In the genomic region with DNA sequence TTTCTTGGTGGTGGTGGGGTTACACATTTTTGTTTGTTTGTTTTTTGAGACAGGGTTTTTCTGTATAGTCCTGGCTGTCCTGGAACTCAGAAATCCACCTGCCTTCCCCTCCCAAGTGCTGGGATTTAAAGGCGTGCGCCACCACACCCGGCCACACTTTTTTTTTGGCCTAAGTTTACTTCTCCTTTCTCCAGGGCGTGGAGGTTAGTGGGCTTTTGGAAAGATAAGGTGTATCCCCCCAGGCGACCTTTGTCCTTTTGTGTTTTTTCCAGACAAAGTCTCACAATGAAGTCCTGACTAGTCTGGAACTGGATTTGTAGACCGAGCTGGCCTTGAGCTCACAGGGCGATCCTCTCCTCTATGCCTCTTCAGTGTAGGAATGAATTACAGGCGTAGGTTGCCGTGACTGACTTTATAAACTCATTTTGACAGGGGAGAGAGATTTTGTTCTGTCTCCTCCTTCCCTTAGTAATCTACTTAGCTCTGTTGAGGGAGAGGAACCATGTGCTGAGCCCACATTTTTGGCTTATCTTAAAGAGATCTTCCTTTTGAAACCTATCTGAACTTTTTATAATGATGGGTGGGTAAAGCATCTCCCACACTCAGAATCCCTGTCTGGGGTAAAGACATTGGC, we compare ENCODE assay signal across 8 mouse cellular contexts. TPM values are rescaled to one million over a fixed set of nuclear protein-coding genes. Genes with fewer than 3 reads are reported as not detected.
DNase-seq lines count a peak whose midpoint lies in the region; ATAC-seq and TF ChIP-seq lines count a peak whose summit lies in the region.

No protein-coding gene starts in this region.

- H3K4me2 ChIP-seq in heart, embryonic 11.5 days, result peak overlapping the region; percentile 95
- H3K4me2 ChIP-seq in limb, embryonic 13.5 days (replicated peaks), result peak overlapping the region; percentile 90

- peak overlapping the region; percentile 90; the same call in 1 of the 2 replicates for H3K9ac ChIP-seq in heart, embryonic 11.5 days (ENCODE audit: low read depth, low read length)
- no peak overlapping the region for H3K9ac ChIP-seq in limb, embryonic 13.5 days

- no peak for DNase-seq in heart, postnatal 4 days
- DNase-seq in spleen, adult 2 months (ENCODE audit: low read depth in 1 of 2, low spot score in 2 of 2), result no peak
- no peak for DNase-seq in spleen, postnatal 4 days (ENCODE audit: low spot score in 2 of 2)
- DNase-seq in spleen, adult 18-20 months, result no peak
- DNase-seq in adrenal gland, postnatal 36 days, result no peak

- TF ChIP-seq CTCF in spleen, adult 2 months (IDR thresholded peaks at IDR 0.05; ENCODE audit: extremely low read depth, insufficient read depth, insufficient read length, insufficient replicate concordance), result no peak

- no peaks in the 10 kb centered on the region for H3K9me3 ChIP-seq in heart, embryonic 11.5 days (replicated peaks; ENCODE audit: control insufficient read depth, low read length)
- no peaks in the 10 kb centered on the region for H3K9me3 ChIP-seq in limb, embryonic 13.5 days

- ATAC-seq in heart, embryonic 11.5 days (replicated peaks; ENCODE audit: insufficient number of reproducible peaks, low FRiP score, low TSS enrichment), result no peak
- no peak for ATAC-seq in limb, embryonic 13.5 days (ENCODE audit: low FRiP score, low read depth)
- no peak for ATAC-seq in activated CD4-positive, CD25-positive, alpha-beta regulatory T cell, adult 4 months

- WGBS in heart, embryonic 11.5 days (ENCODE audit: insufficient replicate concordance), result 32% methylated on average over 9 of the region's 9 CpGs
- 35% methylated on average over 9 of the region's 9 CpGs for WGBS in spleen, adult 2 months
- WGBS in limb, embryonic 13.5 days, result 41% methylated on average over 9 of the region's 9 CpGs

- H3K27me3 ChIP-seq in heart, embryonic 11.5 days (ENCODE audit: control insufficient read depth, insufficient read depth, low read length), result no peaks in the 10 kb centered on the region
- no peaks in the 10 kb centered on the region for H3K27me3 ChIP-seq in spleen, adult 2 months (ENCODE audit: control insufficient read depth, insufficient read depth, low read length)
- H3K27me3 ChIP-seq in limb, embryonic 13.5 days, result no peaks in the 10 kb centered on the region

- H3K36me3 ChIP-seq in heart, embryonic 11.5 days (ENCODE audit: control insufficient read depth, insufficient read depth, low read length), result peaks cover under 1% of the 10 kb centered on the region; the same call in 1 of the 2 replicates
- H3K36me3 ChIP-seq in spleen, adult 2 months (ENCODE audit: control insufficient read depth, insufficient read depth, low read length), result peaks cover 1% of the 10 kb centered on the region; the same call in 1 of the 2 replicates
- peaks cover 5% of the 10 kb centered on the region for H3K36me3 ChIP-seq in limb, embryonic 13.5 days

- peaks cover 40% of the 10 kb centered on the region for H3K4me1 ChIP-seq in heart, embryonic 11.5 days (ENCODE audit: control insufficient read depth, insufficient read depth, low read length)
- peaks cover 10% of the 10 kb centered on the region for H3K4me1 ChIP-seq in spleen, adult 2 months (ENCODE audit: control insufficient read depth, insufficient read depth, insufficient read length)
- peaks cover 56% of the 10 kb centered on the region for H3K4me1 ChIP-seq in limb, embryonic 13.5 days

- H3K4me3 ChIP-seq in heart, embryonic 11.5 days (ENCODE audit: low read depth, low read length), result peak overlapping the region; percentile 90
- no peak overlapping the region; the same call in 1 of the 2 replicates for H3K4me3 ChIP-seq in spleen, adult 2 months (ENCODE audit: extremely low read depth, insufficient read depth, insufficient read length)
- peak overlapping the region; percentile 70; the same call in 1 of the 2 replicates for H3K4me3 ChIP-seq in limb, embryonic 13.5 days

- no peak for TF ChIP-seq POLR2A in spleen, adult 2 months (IDR thresholded peaks at IDR 0.05; ENCODE audit: low read depth, low read length)

- H3K27ac ChIP-seq in heart, embryonic 11.5 days (ENCODE audit: low read depth, low read length), result 0 out of 2 replicates have a peak overlapping the region, but pooled peaks have one; percentile 62
- H3K27ac ChIP-seq in spleen, adult 2 months (ENCODE audit: insufficient read depth, low read length), result peak overlapping the region; percentile 32; the same call in 1 of the 2 replicates
- H3K27ac ChIP-seq in limb, embryonic 13.5 days, result peak overlapping the region; percentile 12; the same call in 1 of the 2 replicates

RNA-seq across cellular contexts. Expression of a gene that starts 3.7 kb away (rescaled TPM):
- 10.9 and 21.7 TPM in 2 replicates for polyA plus RNA-seq in heart, embryonic 11.5 days (2014; fragmentation: Nextera tagmentation; extraction: Ambion mirVana)
- 10 to 100 TPM; 28.0 to 30.0 TPM for total RNA-seq in heart, postnatal 4 days (2021)
- 39.0 and 43.3 TPM in 2 replicates for polyA plus RNA-seq in spleen, adult 2 months (2012; rRNA removed)
- 9.0 and 10.5 TPM in 2 replicates for polyA plus RNA-seq in limb, embryonic 13.5 days (2015; fragmentation: Nextera tagmentation; extraction: Ambion mirVana)
- polyA plus RNA-seq in activated CD4-positive, CD25-positive, alpha-beta regulatory T cell, adult 4 months (2017; shearing (Covaris generic)), result 10 to 100 TPM; 44.1 to 53.3 TPM
- 10 to 100 TPM; 43.6 to 50.3 TPM for total RNA-seq in adrenal gland, postnatal 36 days (2021)

RNA-seq across cellular contexts. Expression of a gene that starts 12.0 kb away (rescaled TPM):
- polyA plus RNA-seq in heart, embryonic 11.5 days (2014; fragmentation: Nextera tagmentation; extraction: Ambion mirVana), result 4,523 and 4,948 TPM in 2 replicates
- total RNA-seq in heart, postnatal 4 days (2021), result 1,000 to 10,000 TPM; 6,416 to 6,613 TPM
- polyA plus RNA-seq in spleen, adult 2 months (2012; rRNA removed), result 803 and 1,529 TPM in 2 replicates
- 1,947 and 1,954 TPM in 2 replicates for polyA plus RNA-seq in limb, embryonic 13.5 days (2015; fragmentation: Nextera tagmentation; extraction: Ambion mirVana)
- 100 to 1,000 TPM; 413 to 469 TPM for polyA plus RNA-seq in activated CD4-positive, CD25-positive, alpha-beta regulatory T cell, adult 4 months (2017; shearing (Covaris generic))
- total RNA-seq in adrenal gland, postnatal 36 days (2021), result 1,000 to 10,000 TPM; 2,942 to 3,172 TPM

RNA-seq across cellular contexts. Expression of a gene that starts 36.4 kb away (rescaled TPM):
- polyA plus RNA-seq in heart, embryonic 11.5 days (2014; fragmentation: Nextera tagmentation; extraction: Ambion mirVana), result 354 and 377 TPM in 2 replicates
- total RNA-seq in heart, postnatal 4 days (2021), result 100 to 1,000 TPM; 125 to 132 TPM
- 20.2 and 59.3 TPM in 2 replicates for polyA plus RNA-seq in spleen, adult 2 months (2012; rRNA removed)
- polyA plus RNA-seq in limb, embryonic 13.5 days (2015; fragmentation: Nextera tagmentation; extraction: Ambion mirVana), result 564 and 574 TPM in 2 replicates
- polyA plus RNA-seq in activated CD4-positive, CD25-positive, alpha-beta regulatory T cell, adult 4 months (2017; shearing (Covaris generic)), result 100 to 1,000 TPM; 194 to 285 TPM
- total RNA-seq in adrenal gland, postnatal 36 days (2021), result 100 to 1,000 TPM; 182 to 237 TPM

RNA-seq across cellular contexts. Expression of a gene that starts 59.7 kb away (rescaled TPM):
- 678 and 713 TPM in 2 replicates for polyA plus RNA-seq in heart, embryonic 11.5 days (2014; fragmentation: Nextera tagmentation; extraction: Ambion mirVana)
- 100 to 1,000 TPM; 738 to 766 TPM for total RNA-seq in heart, postnatal 4 days (2021)
- 124 and 171 TPM in 2 replicates for polyA plus RNA-seq in spleen, adult 2 months (2012; rRNA removed)
- polyA plus RNA-seq in limb, embryonic 13.5 days (2015; fragmentation: Nextera tagmentation; extraction: Ambion mirVana), result 797 and 826 TPM in 2 replicates
- 1,000 to 10,000 TPM; 1,124 to 1,330 TPM for polyA plus RNA-seq in activated CD4-positive, CD25-positive, alpha-beta regulatory T cell, adult 4 months (2017; shearing (Covaris generic))
- total RNA-seq in adrenal gland, postnatal 36 days (2021), result 100 to 1,000 TPM; 638 to 655 TPM

Comparison
In these comparisons a context has a peak if more than half of its experiments do, and no peak if none do; other contexts are left out.
1. H3K27ac ChIP-seq: peak in every context shown above with its lines; median percentile 62 in heart, embryonic 11.5 days; 32 in spleen, adult 2 months; 12 in limb, embryonic 13.5 days.